In the genomic region with DNA sequence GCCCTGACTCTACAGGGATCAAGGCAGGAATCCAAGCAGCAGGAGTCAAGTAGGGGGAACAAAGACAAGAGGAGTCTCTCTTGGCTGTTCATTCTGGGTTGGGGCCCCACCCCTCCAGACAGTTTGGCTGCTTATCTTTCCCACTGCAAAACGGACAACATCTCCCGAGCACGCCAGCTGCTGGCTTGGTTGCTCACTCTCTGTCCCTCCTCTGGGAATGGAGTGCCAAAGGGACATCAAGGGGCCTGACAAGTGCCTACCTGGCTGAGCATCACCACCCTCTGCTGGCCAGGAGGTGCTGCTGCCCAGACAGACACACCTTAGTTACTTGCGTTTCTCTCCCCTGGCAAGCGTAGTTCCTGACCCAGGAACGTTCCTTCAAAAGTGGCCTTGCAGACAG, we compare ENCODE assay signal across 8 mouse cellular contexts. TPM values are rescaled to one million over a fixed set of nuclear protein-coding genes. Genes with fewer than 3 reads are reported as not detected.
DNase-seq lines count a peak whose midpoint lies in the region; ATAC-seq and TF ChIP-seq lines count a peak whose summit lies in the region.

No protein-coding gene starts in this region.

- peak; percentile 59 for DNase-seq in ovary, postnatal 36 days (ENCODE audit: low spot score)
- no peak for DNase-seq in ovary, postnatal 14 days (ENCODE audit: low spot score)
- no peak for DNase-seq in forebrain, embryonic 10.5 days (ENCODE audit: extremely low spot score, low spot score)
- no peak for DNase-seq in hindbrain, embryonic 14.5 days (ENCODE audit: low spot score)
- DNase-seq in layer of hippocampus, adult 8-10 months (ENCODE audit: low spot score in 2 of 2), result no peak

- H3K4me1 ChIP-seq in forebrain, embryonic 10.5 days, result peaks cover 28% of the 10 kb centered on the region
- H3K4me1 ChIP-seq in hindbrain, embryonic 14.5 days (replicated peaks; ENCODE audit: control insufficient read depth, insufficient read depth, low read length), result peaks cover 26% of the 10 kb centered on the region
- H3K4me1 ChIP-seq in liver, embryonic 16.5 days (ENCODE audit: control insufficient read depth, low read depth, low read length), result peaks cover 19% of the 10 kb centered on the region
- H3K4me1 ChIP-seq in olfactory bulb, adult 2 months (ENCODE audit: control insufficient read depth, insufficient read depth, low read length), result peaks cover 44% of the 10 kb centered on the region

- no peak for TF ChIP-seq CTCF in olfactory bulb, adult 2 months (IDR thresholded peaks at IDR 0.05; ENCODE audit: insufficient read depth, low read depth, low read length)

- no peak overlapping the region for H3K4me2 ChIP-seq in hindbrain, embryonic 14.5 days (replicated peaks)
- H3K4me2 ChIP-seq in liver, embryonic 16.5 days (ENCODE audit: low read depth, low read length), result no peak overlapping the region

- peaks cover 82% of the 10 kb centered on the region for H3K36me3 ChIP-seq in forebrain, embryonic 10.5 days (replicated peaks)
- peaks cover 51% of the 10 kb centered on the region for H3K36me3 ChIP-seq in hindbrain, embryonic 14.5 days (replicated peaks; ENCODE audit: control insufficient read depth, insufficient read depth)
- no peaks in the 10 kb centered on the region; the same call in 1 of the 2 replicates for H3K36me3 ChIP-seq in liver, embryonic 16.5 days (ENCODE audit: control insufficient read depth, insufficient read depth)

- peak overlapping the region; percentile 81 for H3K27ac ChIP-seq in forebrain, embryonic 10.5 days
- H3K27ac ChIP-seq in hindbrain, embryonic 14.5 days, result peak overlapping the region; percentile 95
- 0 out of 2 replicates have a peak overlapping the region, but pooled peaks have one; percentile 22 for H3K27ac ChIP-seq in liver, embryonic 16.5 days (ENCODE audit: low read length)
- H3K27ac ChIP-seq in olfactory bulb, adult 2 months (ENCODE audit: insufficient read depth, low read depth, low read length), result peak overlapping the region; percentile 34; the same call in 1 of the 2 replicates

- peak overlapping the region; percentile 48 for H3K9ac ChIP-seq in hindbrain, embryonic 14.5 days
- H3K9ac ChIP-seq in liver, embryonic 16.5 days (ENCODE audit: low read depth, low read length), result no peak overlapping the region

- 80% methylated on average over 6 of the region's 6 CpGs for WGBS in forebrain, embryonic 10.5 days
- WGBS in hindbrain, embryonic 14.5 days, result 42% methylated on average over 6 of the region's 6 CpGs
- WGBS in liver, embryonic 16.5 days (ENCODE audit: insufficient replicate concordance), result 29% methylated on average over 6 of the region's 6 CpGs
- WGBS in olfactory bulb, adult 2 months, result 64% methylated on average over 6 of the region's 6 CpGs

- no peak for TF ChIP-seq POLR2A in olfactory bulb, adult 2 months (IDR thresholded peaks at IDR 0.05; ENCODE audit: insufficient read depth, low read depth, low read length)

- H3K27me3 ChIP-seq in forebrain, embryonic 10.5 days (ENCODE audit: poor library complexity, severe bottlenecking), result no peaks in the 10 kb centered on the region
- H3K27me3 ChIP-seq in hindbrain, embryonic 14.5 days (ENCODE audit: control insufficient read depth, insufficient read depth, low read length), result no peaks in the 10 kb centered on the region
- no peaks in the 10 kb centered on the region for H3K27me3 ChIP-seq in liver, embryonic 16.5 days (ENCODE audit: control insufficient read depth, insufficient read depth, low read depth, low read length)

- ATAC-seq in hindbrain, embryonic 14.5 days (ENCODE audit: low FRiP score), result no peak
- ATAC-seq in liver, embryonic 16.5 days (ENCODE audit: low read depth), result no peak
- ATAC-seq in activated CD4-positive, CD25-positive, alpha-beta regulatory T cell, adult 4 months, result no peak

- no peak overlapping the region for H3K4me3 ChIP-seq in forebrain, embryonic 10.5 days
- H3K4me3 ChIP-seq in hindbrain, embryonic 14.5 days (replicated peaks; ENCODE audit: low read length), result no peak overlapping the region
- H3K4me3 ChIP-seq in liver, embryonic 16.5 days (ENCODE audit: low read depth, low read length), result no peak overlapping the region
- H3K4me3 ChIP-seq in olfactory bulb, adult 2 months (ENCODE audit: insufficient read depth, low read depth, low read length), result no peak overlapping the region

- no peaks in the 10 kb centered on the region for H3K9me3 ChIP-seq in forebrain, embryonic 10.5 days
- H3K9me3 ChIP-seq in hindbrain, embryonic 14.5 days (ENCODE audit: control insufficient read depth, low read length), result no peaks in the 10 kb centered on the region
- H3K9me3 ChIP-seq in liver, embryonic 16.5 days (replicated peaks; ENCODE audit: control insufficient read depth, low read length), result no peaks in the 10 kb centered on the region

RNA-seq across cellular contexts. Expression of gene Bcar1, which starts 25.7 kb away (rescaled TPM):
- polyA plus RNA-seq in forebrain, embryonic 10.5 days (2016; fragmentation: Nextera tagmentation; extraction: Ambion mirVana), result 46.6 and 49.9 TPM in 2 replicates
- polyA plus RNA-seq in hindbrain, embryonic 14.5 days (2014; fragmentation: Nextera tagmentation; extraction: Ambion mirVana), result 49.1 and 52.1 TPM in 2 replicates
- 9.5 and 13.1 TPM in 2 replicates for polyA plus RNA-seq in liver, embryonic 16.5 days (2015; fragmentation: Nextera tagmentation; extraction: Ambion mirVana)
- polyA plus RNA-seq in olfactory bulb, adult 2 months (2012; ENCODE audit: insufficient read depth, insufficient read length, low replicate concordance, missing spikeins), result not detected in 2 replicates
- polyA plus RNA-seq in activated CD4-positive, CD25-positive, alpha-beta regulatory T cell, adult 4 months (2017; shearing (Covaris generic)), result under 1 TPM; 0.21 to 0.38 TPM
- total RNA-seq in layer of hippocampus, adult 8-10 months (2022), result 10 to 100 TPM; 58.8 to 73.3 (median 62.6) TPM

RNA-seq across cellular contexts. Expression of gene Ctrb1, which starts 27.1 kb away (rescaled TPM):
- not detected in 2 replicates for polyA plus RNA-seq in forebrain, embryonic 10.5 days (2016; fragmentation: Nextera tagmentation; extraction: Ambion mirVana)
- polyA plus RNA-seq in hindbrain, embryonic 14.5 days (2014; fragmentation: Nextera tagmentation; extraction: Ambion mirVana), result not detected in 2 replicates
- polyA plus RNA-seq in liver, embryonic 16.5 days (2015; fragmentation: Nextera tagmentation; extraction: Ambion mirVana), result 7.7 and 58.8 TPM in 2 replicates
- not detected in 2 replicates for polyA plus RNA-seq in olfactory bulb, adult 2 months (2012; ENCODE audit: insufficient read depth, insufficient read length, low replicate concordance, missing spikeins)
- polyA plus RNA-seq in activated CD4-positive, CD25-positive, alpha-beta regulatory T cell, adult 4 months (2017; shearing (Covaris generic)), result not detected
- total RNA-seq in layer of hippocampus, adult 8-10 months (2022), result not detected

Comparison
In these comparisons a context has a peak if more than half of its experiments do, and no peak if none do; other contexts are left out.
1. H3K27ac ChIP-seq: peak in every context shown above with its lines; median percentile 95 in hindbrain, embryonic 14.5 days; 81 in forebrain, embryonic 10.5 days; 34 in olfactory bulb, adult 2 months; 22 in liver, embryonic 16.5 days.